Mouse (Mus musculus) ES-E14 (cell line): ENCODE results near the gene Nhp2. TPM values are rescaled to one million over a fixed set of nuclear protein-coding genes. Genes with fewer than 3 reads are reported as not detected.
"Not testable (repeated sequence)": the region's sequence is repeated elsewhere in the genome, so short reads cannot be mapped to it uniquely, and the experiment has no call there.

Experiments
- DNase-seq: peaks from one replicate; pipeline ENCODE4 v3.0.0-alpha.2; 2013; ENCODE audit warnings: low read depth, low spot score
- H3K27ac ChIP-seq: 2 replicates; pipeline ENCODE4 v1.5.1; 2012; ENCODE audit warnings: low read depth, mild to moderate bottlenecking, low read length, moderate library complexity, mixed read lengths; ENCODE audit not compliant: poor library complexity, insufficient read depth, severe bottlenecking
- H3K36me3 ChIP-seq: 2 replicates; pipeline ENCODE4 v1.6.1; 2012; ENCODE audit warnings: mild to moderate bottlenecking, low read length, moderate library complexity, mixed read lengths; ENCODE audit not compliant: control insufficient read depth, poor library complexity, insufficient read depth, severe bottlenecking
- H3K4me1 ChIP-seq, 2 experiments: fragments of 150-350 bp in 1 of 2; sonication (generic) in 1 of 2; 2 replicates each; pipeline ENCODE4 v1.6.1; 2012; ENCODE audit warnings: low read length in 2 of 2, mild to moderate bottlenecking in 1 of 2, mixed read lengths in 1 of 2; ENCODE audit not compliant: control insufficient read depth in 2 of 2, insufficient read depth in 2 of 2, poor library complexity in 1 of 2
- H3K4me3 ChIP-seq, 2 experiments: fragments of 150-350 bp in 1 of 2; sonication (generic) in 1 of 2; 2 replicates each; pipeline ENCODE4 v1.5.1; 2012; ENCODE audit warnings: low read length in 2 of 2, low read depth in 1 of 2, mild to moderate bottlenecking in 1 of 2, mixed read lengths in 1 of 2; ENCODE audit not compliant: insufficient read depth in 1 of 2, poor library complexity in 1 of 2, severe bottlenecking in 1 of 2
- H3K9ac ChIP-seq: 2 replicates; pipeline ENCODE4 v1.6.1; 2012; ENCODE audit warnings: low read depth, mild to moderate bottlenecking, low read length, mixed read lengths; ENCODE audit not compliant: poor library complexity, insufficient read depth, severe bottlenecking
- H3K9me3 ChIP-seq: fragments of 150-350 bp; sonication (generic); 2 replicates; pipeline ENCODE4 v1.6.1; 2012; ENCODE audit warnings: low read depth, mild to moderate bottlenecking, low read length; ENCODE audit not compliant: control insufficient read depth, insufficient read depth
- CHD2 ChIP-seq: IDR thresholded peaks from 2 replicates; pipeline ENCODE4 v1.6.1; 2014; ENCODE audit warnings: mild to moderate bottlenecking, low read depth, low read length, inconsistent platforms
- HCFC1 ChIP-seq: IDR thresholded peaks from 2 replicates; pipeline ENCODE4 v1.6.1; 2012; ENCODE audit warnings: low read length, inconsistent platforms, borderline replicate concordance; ENCODE audit not compliant: insufficient read depth
- MAFK ChIP-seq: IDR thresholded peaks from 2 replicates; pipeline ENCODE4 v1.6.1; 2014; ENCODE audit warnings: mild to moderate bottlenecking, low read depth, low read length, inconsistent platforms; ENCODE audit not compliant: insufficient read depth
- ZC3H11A ChIP-seq: IDR thresholded peaks from 2 replicates; pipeline ENCODE4 v1.6.1; 2012; ENCODE audit warnings: low read depth, mild to moderate bottlenecking, inconsistent platforms, low read length, borderline replicate concordance
- ZNF384 ChIP-seq: IDR thresholded peaks from 2 replicates; pipeline ENCODE4 v1.6.1; 2012; ENCODE audit warnings: low read depth, low read length, inconsistent platforms
- in situ Hi-C, 2 experiments: fragments of 600-800 bp; cut with MboI; formaldehyde crosslinking; loops; one replicate each; pipeline ENCODE4 v1.15.1; 2025; ENCODE audit warnings: low sequenced_read_pairs in 2 of 2, inconsistent platforms in 1 of 2; ENCODE audit not compliant: unreplicated experiment in 2 of 2
- total RNA-seq: library from RNA; depleted of rRNA; stranded (reverse); fragments of 300-350 nt; gene quantifications from 2 replicates; pipeline ENCODE4 v1.2.3, GENCODE M21; 2012

Nhp2 gene
- total RNA-seq, 1 experiment, result 452 TPM

GRCm38 (mm10) chr11:51658705-51659104 is 39.2 kb downstream of the Nhp2 start:
- H3K9ac ChIP-seq, result no peak overlapping the region
- no peak for DNase-seq
- in situ Hi-C loops, result no loop called here
- no peaks in the 10 kb centered on the region for H3K9me3 ChIP-seq
- no peak overlapping the region for H3K27ac ChIP-seq
- H3K4me3 ChIP-seq, result no peak overlapping the region
- H3K36me3 ChIP-seq, result peaks cover 31% of the 10 kb centered on the region
- TF ChIP-seq MAFK (no peak), ZNF384 (no peak), HCFC1 (no peak), CHD2 (no peak), ZC3H11A (no peak)
- peaks cover 0 to 14% of the 10 kb centered on the region in 2 experiments; a peak in 3 of 4 replicates for H3K4me1 ChIP-seq

- in situ Hi-C loops, result no loop called here
- no peak for DNase-seq
- no peak overlapping the region for H3K4me3 ChIP-seq
- no peak overlapping the region for H3K9ac ChIP-seq
- H3K27ac ChIP-seq, result no peak overlapping the region
- no peak for TF ChIP-seq HCFC1
- no peak for TF ChIP-seq CHD2
- TF ChIP-seq ZNF384, result no peak
- TF ChIP-seq MAFK, result no peak
- TF ChIP-seq ZC3H11A, result no peak
- peaks cover 5% of the 10 kb centered on the region for H3K36me3 ChIP-seq
- peaks cover 0 to 14% of the 10 kb centered on the region in 2 experiments; a peak in 2 of 4 replicates for H3K4me1 ChIP-seq
- H3K9me3 ChIP-seq, result 0 out of 2 replicates have a peak, but pooled peaks cover 2% of the 10 kb centered on the region
Observed at GRCm38 (mm10) chr11:51661867-51662365, 42.4 kb downstream of the Nhp2 start.

- Histone ChIP-seq H3K36me3 (no peaks in the 10 kb centered on the region), H3K4me1 (peaks cover 0 to 12% of the 10 kb centered on the region in 2 experiments; a peak in 2 of 4 replicates), H3K4me3 (no peak overlapping the region), H3K9ac (no peak overlapping the region), H3K9me3 (0 out of 2 replicates have a peak, but pooled peaks cover 2% of the 10 kb centered on the region), H3K27ac (no peak overlapping the region)
- in situ Hi-C loops, result no loop called here
- no peak for DNase-seq
- TF ChIP-seq MAFK, result no peak
- no peak for TF ChIP-seq HCFC1
- TF ChIP-seq ZC3H11A, result no peak
- no peak for TF ChIP-seq ZNF384
- no peak for TF ChIP-seq CHD2
Observed at GRCm38 (mm10) chr11:51662632-51663031, 43.1 kb downstream of the Nhp2 start.

GRCm38 (mm10) chr11:51664747-51665146 is 45.2 kb downstream of the Nhp2 start:
- H3K4me3 ChIP-seq, H3K36me3 ChIP-seq, in situ Hi-C loops, H3K4me1 ChIP-seq, H3K9ac ChIP-seq, DNase-seq, H3K9me3 ChIP-seq, H3K27ac ChIP-seq: not testable (repeated sequence)

GRCm38 (mm10) chr11:51670846-51671245 is 51.3 kb downstream of the Nhp2 start:
- peaks cover 6 to 9% of the 10 kb centered on the region in 2 experiments; a peak in 3 of 4 replicates for H3K4me1 ChIP-seq
- no peak for DNase-seq
- TF ChIP-seq CHD2 (no peak), HCFC1 (no peak), ZNF384 (no peak), MAFK (no peak), ZC3H11A (no peak)
- H3K27ac ChIP-seq, result no peak overlapping the region
- H3K9me3 ChIP-seq, result peaks cover 7% of the 10 kb centered on the region
- H3K36me3 ChIP-seq, result no peaks in the 10 kb centered on the region
- in situ Hi-C loops, result no loop called here
- no peak overlapping the region for H3K9ac ChIP-seq
- no peak overlapping the region for H3K4me3 ChIP-seq
